Mouse (Mus musculus): ENCODE results near the gene Tnfsf12.
"Not testable (repeated sequence)": the region's sequence is repeated elsewhere in the genome, so short reads cannot be mapped to it uniquely, and the experiment has no call there.

Tnfsf12 gene

GRCm38 (mm10) chr11:69695361-69696181, at the start of gene Tnfsf12, which contains the start of gene Tnfsfm13:
TSS of gene Tnfsf12 (minus strand) at chr11:69695849.
TSS of gene Tnfsfm13 (minus strand) at chr11:69696098.
- peak; percentile 68 for DNase-seq

GRCm38 (mm10) chr11:69731408-69731807, 35.8 kb upstream of the Tnfsf12 start:
- DNase-seq = not testable (repeated sequence)

GRCm38 (mm10) chr11:69729063-69729462, 33.4 kb upstream of the Tnfsf12 start:
- DNase-seq = peak; percentile 27

GRCm38 (mm10) chr11:69725951-69726350, 30.3 kb upstream of the Tnfsf12 start:
- no peak for DNase-seq

- DNase-seq = no peak
Measured at GRCm38 (mm10) chr11:69723074-69723473, 27.4 kb upstream of the Tnfsf12 start.

- no peak for DNase-seq
Measured at GRCm38 (mm10) chr11:69720852-69721251, 25.2 kb upstream of the Tnfsf12 start.

- DNase-seq = no peak
Measured at GRCm38 (mm10) chr11:69719423-69719822, 23.8 kb upstream of the Tnfsf12 start.

GRCm38 (mm10) chr11:69718661-69719060, 23.0 kb upstream of the Tnfsf12 start:
- no peak for DNase-seq

- no peak for DNase-seq
Measured at GRCm38 (mm10) chr11:69716953-69717352, 21.3 kb upstream of the Tnfsf12 start.

GRCm38 (mm10) chr11:69715929-69716328, 20.3 kb upstream of the Tnfsf12 start:
- DNase-seq = no peak

- DNase-seq = peak; percentile 22
Measured at GRCm38 (mm10) chr11:69715482-69715881, 19.8 kb upstream of the Tnfsf12 start.

GRCm38 (mm10) chr11:69714636-69715329, 19.1 kb upstream of the Tnfsf12 start:
- no peak for DNase-seq

GRCm38 (mm10) chr11:69712954-69713672, 17.5 kb upstream of the Tnfsf12 start:
- DNase-seq = no peak

- DNase-seq = no peak
Measured at GRCm38 (mm10) chr11:69711082-69711481, 15.4 kb upstream of the Tnfsf12 start.

- no peak for DNase-seq
Measured at GRCm38 (mm10) chr11:69710470-69710869, 14.8 kb upstream of the Tnfsf12 start.

- DNase-seq = no peak
Measured at GRCm38 (mm10) chr11:69709554-69710446, 14.2 kb upstream of the Tnfsf12 start.

GRCm38 (mm10) chr11:69708614-69709265, 13.1 kb upstream of the Tnfsf12 start:
- DNase-seq = no peak

- no peak for DNase-seq
Measured at GRCm38 (mm10) chr11:69707873-69708381, 12.3 kb upstream of the Tnfsf12 start.

- DNase-seq = no peak
Measured at GRCm38 (mm10) chr11:69707480-69707847, 11.8 kb upstream of the Tnfsf12 start.

GRCm38 (mm10) chr11:69706775-69707479, 11.3 kb upstream of the Tnfsf12 start:
- no peak for DNase-seq

- no peak for DNase-seq
Measured at GRCm38 (mm10) chr11:69704613-69705010, 9.0 kb upstream of the Tnfsf12 start.

All from right cerebral cortex, postnatal 4 days (tissue).